Mouse (Mus musculus): ENCODE measurements around the gene Atr. TPM values are rescaled to one million over a fixed set of nuclear protein-coding genes. Genes with fewer than 3 reads are reported as not detected.

The Atr gene
- total RNA-seq (2014; rRNA removed; ENCODE audit: low replicate concordance) (13.0 and 15.9 TPM in 2 replicates), polyA plus RNA-seq (2015; fragmentation: Nextera tagmentation; extraction: Ambion mirVana) (4.9 and 5.6 TPM in 2 replicates)

DNA sequence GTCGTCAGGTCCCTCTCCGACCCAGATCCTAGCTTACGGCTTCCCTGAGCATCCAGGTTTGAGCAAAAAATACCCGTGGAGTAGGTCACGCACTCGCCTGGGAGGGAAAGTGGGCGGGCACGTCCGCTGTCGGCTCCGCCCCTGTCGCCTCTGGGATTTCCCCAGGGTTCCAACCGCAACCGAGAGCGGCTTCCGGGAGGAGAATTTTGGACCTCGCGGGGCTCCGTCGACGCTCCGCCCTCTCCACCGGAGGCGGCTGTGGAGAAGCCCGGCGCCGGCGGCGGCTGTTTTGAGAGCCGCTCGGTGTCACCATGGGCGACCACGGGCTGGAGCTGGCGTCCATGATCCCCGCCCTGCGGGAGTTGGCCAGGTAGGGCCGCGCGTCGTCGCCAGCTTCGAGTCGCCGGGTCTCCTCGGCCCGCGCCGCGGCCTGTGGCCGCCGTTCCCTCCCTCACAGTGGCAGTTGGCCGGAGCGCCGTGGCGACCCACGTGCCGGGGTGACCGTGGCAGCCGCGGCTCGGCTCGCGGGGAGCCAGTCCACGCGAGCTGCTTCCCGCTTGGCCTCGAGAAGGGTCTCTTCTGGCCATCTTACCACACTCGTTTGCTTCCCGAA lies at the start of gene Atr:
Gene Atr (plus strand): TSS at position 184 of the 613 bp plus-strand sequence.
- Histone ChIP-seq H3K4me3 (ENCODE audit: low read depth, low read length) (peak within 1 kb of the TSS; percentile 80), H3K27me3 (ENCODE audit: control insufficient read depth, insufficient read depth, low read length) (no peaks in the 10 kb centered on the region), H3K27ac (ENCODE audit: low read depth) (peak within 1 kb of the TSS; percentile 72), H3K4me2 (ENCODE audit: low read depth, low read length) (peak within 1 kb of the TSS; percentile 69), H3K4me1 (ENCODE audit: control insufficient read depth, insufficient read depth) (no peaks in the 10 kb centered on the region), H3K9me3 (replicated peaks; ENCODE audit: control insufficient read depth, low read length) (no peaks in the 10 kb centered on the region), H3K9ac (replicated peaks; ENCODE audit: low read depth, low read length) (peak within 1 kb of the TSS; percentile 68), H3K36me3 (replicated peaks; ENCODE audit: control insufficient read depth, insufficient read depth, low read length) (0 out of 2 replicates have a peak, but pooled peaks cover under 1% of the 10 kb centered on the region)
- WGBS = under 1% methylated on average over 68 of the region's 69 CpGs
- peak; percentile 82 for DNase-seq (ENCODE audit: low spot score)
- no peak for TF ChIP-seq CTCF (IDR thresholded peaks at IDR 0.05; ENCODE audit: low read depth)
- TF ChIP-seq EP300 (IDR thresholded peaks at IDR 0.05; ENCODE audit: low read depth) = peak; percentile 77
- peak; percentile 92 for ATAC-seq (ENCODE audit: insufficient read depth, low read depth)

DNA sequence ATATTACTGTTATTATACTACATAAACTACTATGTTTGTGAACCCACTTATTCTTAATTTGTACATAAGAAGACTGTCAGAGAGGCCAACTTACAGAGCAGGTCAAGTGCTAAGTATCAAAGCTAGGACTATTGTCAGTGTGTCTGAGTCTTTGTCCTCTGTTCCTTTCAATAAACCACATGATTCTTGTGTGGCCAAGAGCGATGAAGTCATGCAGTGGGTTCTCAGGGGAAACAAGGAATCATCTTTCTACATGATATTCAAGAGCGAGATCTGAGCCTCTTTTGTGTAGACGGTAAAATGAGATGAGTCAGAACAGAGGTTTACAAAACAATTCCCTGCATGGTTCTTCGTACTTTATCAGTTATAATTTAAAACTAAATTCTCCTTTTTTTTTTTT lies 47.8 kb upstream of the Atr start:
- Histone ChIP-seq H3K9me3 (replicated peaks; ENCODE audit: control insufficient read depth, low read length) (no peaks in the 10 kb centered on the region), H3K9ac (replicated peaks; ENCODE audit: low read depth, low read length) (no peak overlapping the region), H3K27ac (ENCODE audit: low read depth) (no peak overlapping the region), H3K27me3 (ENCODE audit: control insufficient read depth, insufficient read depth, low read length) (no peaks in the 10 kb centered on the region), H3K4me3 (ENCODE audit: low read depth, low read length) (no peak overlapping the region), H3K4me2 (ENCODE audit: low read depth, low read length) (no peak overlapping the region), H3K36me3 (replicated peaks; ENCODE audit: control insufficient read depth, insufficient read depth, low read length) (no peaks in the 10 kb centered on the region), H3K4me1 (ENCODE audit: control insufficient read depth, insufficient read depth) (no peaks in the 10 kb centered on the region)
- TF ChIP-seq CTCF (IDR thresholded peaks at IDR 0.05; ENCODE audit: low read depth) (no peak), EP300 (IDR thresholded peaks at IDR 0.05; ENCODE audit: low read depth) (no peak)
- ATAC-seq (ENCODE audit: insufficient read depth, low read depth) = no peak
- no peak for DNase-seq (ENCODE audit: low spot score)
- 67% methylated on average over 4 of the region's 4 CpGs for WGBS

DNA sequence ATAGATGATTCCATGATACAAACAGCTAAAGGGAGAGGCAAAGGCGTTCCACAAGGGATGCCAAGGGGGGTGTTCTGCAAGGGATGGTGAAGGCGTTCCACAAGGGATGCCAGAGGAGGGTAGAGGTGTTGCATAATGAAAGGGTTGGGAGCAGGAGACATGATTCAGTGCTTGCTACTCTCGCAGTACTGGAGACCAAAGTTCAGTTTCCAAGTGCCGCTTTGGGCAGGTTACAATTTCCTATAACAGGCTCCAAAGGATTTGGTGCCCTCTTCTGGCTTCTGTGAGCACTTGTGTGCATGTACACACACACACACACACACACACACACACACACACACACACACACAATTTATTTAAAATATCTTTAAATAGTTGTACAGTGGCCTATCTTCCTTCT lies 45.6 kb upstream of the Atr start:
- WGBS = 93% methylated on average over 4 of the region's 4 CpGs
- no peak overlapping the region for H3K4me2 ChIP-seq (ENCODE audit: low read depth, low read length)

DNA sequence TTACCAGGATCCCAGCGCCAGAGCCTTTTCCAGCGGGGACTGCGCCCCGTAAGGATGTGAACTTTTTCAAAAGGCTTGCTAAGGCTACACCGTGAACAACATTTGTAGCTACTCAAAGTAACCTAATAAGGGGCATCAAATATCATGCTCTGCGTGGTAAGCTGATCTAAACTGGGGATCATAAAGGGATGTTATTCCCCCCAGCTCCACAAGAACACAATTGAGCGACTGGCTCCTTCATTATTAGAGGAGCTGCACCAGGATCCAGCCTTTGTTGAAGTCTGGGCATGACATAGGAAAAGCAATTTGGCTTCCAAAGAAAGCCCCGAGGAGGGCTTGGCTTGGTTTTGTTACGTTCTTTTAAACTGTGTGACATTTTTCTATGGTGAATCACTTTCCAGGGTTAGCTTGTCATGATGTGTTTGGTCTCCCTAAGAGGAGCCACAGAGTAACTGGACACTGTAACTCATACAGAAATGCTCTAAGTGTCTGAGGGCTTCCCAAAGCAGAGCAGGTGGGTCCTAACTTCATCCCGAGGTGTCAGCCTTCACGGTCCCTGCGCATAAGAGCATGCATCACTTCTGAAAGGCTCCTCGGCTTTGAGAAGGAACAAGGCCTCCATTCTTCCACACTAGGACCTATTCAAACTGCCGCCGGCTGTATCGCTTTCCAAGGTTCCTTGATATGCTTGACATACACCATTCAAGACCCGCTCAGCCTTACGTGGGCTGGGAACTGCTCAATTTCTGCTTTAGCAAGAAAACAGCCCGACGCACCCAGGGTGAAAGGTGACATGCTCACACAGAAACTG lies 43.5 kb upstream of the Atr start:
- no peak overlapping the region for H3K4me2 ChIP-seq (ENCODE audit: low read depth, low read length)
- no peak overlapping the region for H3K9ac ChIP-seq (replicated peaks; ENCODE audit: low read depth, low read length)
- TF ChIP-seq CTCF (IDR thresholded peaks at IDR 0.05; ENCODE audit: low read depth) (no peak), EP300 (IDR thresholded peaks at IDR 0.05; ENCODE audit: low read depth) (no peak)
- no peak overlapping the region for H3K4me3 ChIP-seq (ENCODE audit: low read depth, low read length)
- H3K27me3 ChIP-seq (ENCODE audit: control insufficient read depth, insufficient read depth, low read length) = no peaks in the 10 kb centered on the region
- no peaks in the 10 kb centered on the region for H3K9me3 ChIP-seq (replicated peaks; ENCODE audit: control insufficient read depth, low read length)
- DNase-seq (ENCODE audit: low spot score) (no peak), ATAC-seq (ENCODE audit: insufficient read depth, low read depth) (no peak)
- no peaks in the 10 kb centered on the region for H3K4me1 ChIP-seq (ENCODE audit: control insufficient read depth, insufficient read depth)
- 73% methylated on average over 20 of the region's 20 CpGs for WGBS
- H3K27ac ChIP-seq (ENCODE audit: low read depth) = no peak overlapping the region
- no peaks in the 10 kb centered on the region for H3K36me3 ChIP-seq (replicated peaks; ENCODE audit: control insufficient read depth, insufficient read depth, low read length)

More for the DNA sequence above, 45.6 kb upstream of the Atr start:
- H3K36me3 ChIP-seq (replicated peaks; ENCODE audit: control insufficient read depth, insufficient read depth, low read length) = no peaks in the 10 kb centered on the region
- no peaks in the 10 kb centered on the region for H3K27me3 ChIP-seq (ENCODE audit: control insufficient read depth, insufficient read depth, low read length)
- DNase-seq (ENCODE audit: low spot score) (no peak), ATAC-seq (ENCODE audit: insufficient read depth, low read depth) (no peak)
- no peaks in the 10 kb centered on the region for H3K9me3 ChIP-seq (replicated peaks; ENCODE audit: control insufficient read depth, low read length)
- no peak overlapping the region for H3K9ac ChIP-seq (replicated peaks; ENCODE audit: low read depth, low read length)
- H3K4me1 ChIP-seq (ENCODE audit: control insufficient read depth, insufficient read depth) = no peaks in the 10 kb centered on the region
- H3K4me3 ChIP-seq (ENCODE audit: low read depth, low read length) = no peak overlapping the region
- no peak for TF ChIP-seq CTCF (IDR thresholded peaks at IDR 0.05; ENCODE audit: low read depth)
- no peak overlapping the region for H3K27ac ChIP-seq (ENCODE audit: low read depth)

DNA sequence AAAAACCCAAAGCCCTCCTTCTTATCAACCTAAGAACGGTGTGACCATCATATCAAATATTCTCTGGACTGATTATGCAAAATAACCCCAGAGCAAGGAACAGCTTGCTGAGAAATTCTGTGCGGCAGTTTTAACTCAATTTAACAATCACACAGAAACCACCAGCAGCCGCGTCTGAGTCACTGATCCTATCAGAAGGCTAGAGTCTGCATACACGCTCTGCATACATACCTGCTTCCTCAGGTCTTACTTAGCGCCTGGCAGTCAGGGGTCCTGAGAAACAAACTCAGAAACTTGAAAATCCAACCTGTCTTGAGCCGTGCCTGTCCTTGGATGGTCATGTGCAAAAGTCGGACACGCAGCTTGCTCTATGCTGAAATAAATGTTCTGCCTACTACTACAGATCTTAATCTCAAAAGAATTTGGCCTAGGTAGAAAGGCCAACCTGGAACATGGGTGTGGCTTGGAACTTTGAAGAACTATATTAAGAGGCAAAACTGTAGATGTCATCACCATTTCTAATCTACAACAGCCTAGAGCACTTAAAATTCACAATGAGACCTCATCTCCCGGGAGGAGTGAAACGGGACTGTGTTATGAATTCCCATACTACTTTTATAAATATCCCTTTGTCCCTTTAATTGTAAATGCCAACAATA lies 42.3 kb upstream of the Atr start:
- Histone ChIP-seq H3K4me2 (ENCODE audit: low read depth, low read length) (no peak overlapping the region), H3K27ac (ENCODE audit: low read depth) (no peak overlapping the region), H3K4me1 (ENCODE audit: control insufficient read depth, insufficient read depth) (no peaks in the 10 kb centered on the region), H3K36me3 (replicated peaks; ENCODE audit: control insufficient read depth, insufficient read depth, low read length) (no peaks in the 10 kb centered on the region), H3K9me3 (replicated peaks; ENCODE audit: control insufficient read depth, low read length) (no peaks in the 10 kb centered on the region), H3K9ac (replicated peaks; ENCODE audit: low read depth, low read length) (no peak overlapping the region), H3K27me3 (ENCODE audit: control insufficient read depth, insufficient read depth, low read length) (no peaks in the 10 kb centered on the region), H3K4me3 (ENCODE audit: low read depth, low read length) (no peak overlapping the region)
- ATAC-seq (ENCODE audit: insufficient read depth, low read depth) = no peak
- TF ChIP-seq CTCF (IDR thresholded peaks at IDR 0.05; ENCODE audit: low read depth) (no peak), EP300 (IDR thresholded peaks at IDR 0.05; ENCODE audit: low read depth) (no peak)
- no peak for DNase-seq (ENCODE audit: low spot score)
- 74% methylated on average over 11 of the region's 11 CpGs for WGBS

Measured in heart, postnatal 0 days (tissue).